Mouse (Mus musculus) cerebellum, postnatal 36 days (tissue): Measurements from ENCODE around the gene Myh1.

ENCODE experiments used
- DNase-seq, 2 experiments: peaks; one replicate each; pipeline ENCODE4 v3.0.0; 2021 to 2022; ENCODE audit warnings: mixed read lengths in 2 of 2

Gene Myh1

GRCm38 (mm10) chr11:67199752-67200151 is at the start of gene Myh1:
TSS of gene Myh1 (plus strand) at chr11:67200052.
- no peak for DNase-seq

- no peak for DNase-seq
Observed at GRCm38 (mm10) chr11:67150237-67150636, 49.6 kb upstream of the Myh1 start.

DNA sequence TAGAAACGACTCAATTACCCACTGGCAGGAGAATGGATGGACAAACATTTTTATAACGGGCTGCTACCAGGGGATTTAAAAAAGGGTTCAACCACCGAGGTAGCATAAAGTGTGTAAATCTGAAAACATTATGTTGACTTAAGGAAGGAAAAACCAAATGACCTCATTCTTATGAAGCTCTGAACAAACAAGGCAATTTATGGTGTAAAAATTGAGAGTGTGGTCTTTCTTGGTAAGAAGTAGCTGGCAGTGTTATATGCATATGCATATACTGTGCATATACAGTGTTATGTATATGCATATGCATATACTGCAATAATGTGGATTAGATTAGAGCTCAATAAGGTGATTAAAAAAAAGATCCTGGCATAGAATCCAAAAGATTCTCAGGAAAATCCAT is 48.7 kb upstream of the Myh1 start:
- no peak for DNase-seq

DNA sequence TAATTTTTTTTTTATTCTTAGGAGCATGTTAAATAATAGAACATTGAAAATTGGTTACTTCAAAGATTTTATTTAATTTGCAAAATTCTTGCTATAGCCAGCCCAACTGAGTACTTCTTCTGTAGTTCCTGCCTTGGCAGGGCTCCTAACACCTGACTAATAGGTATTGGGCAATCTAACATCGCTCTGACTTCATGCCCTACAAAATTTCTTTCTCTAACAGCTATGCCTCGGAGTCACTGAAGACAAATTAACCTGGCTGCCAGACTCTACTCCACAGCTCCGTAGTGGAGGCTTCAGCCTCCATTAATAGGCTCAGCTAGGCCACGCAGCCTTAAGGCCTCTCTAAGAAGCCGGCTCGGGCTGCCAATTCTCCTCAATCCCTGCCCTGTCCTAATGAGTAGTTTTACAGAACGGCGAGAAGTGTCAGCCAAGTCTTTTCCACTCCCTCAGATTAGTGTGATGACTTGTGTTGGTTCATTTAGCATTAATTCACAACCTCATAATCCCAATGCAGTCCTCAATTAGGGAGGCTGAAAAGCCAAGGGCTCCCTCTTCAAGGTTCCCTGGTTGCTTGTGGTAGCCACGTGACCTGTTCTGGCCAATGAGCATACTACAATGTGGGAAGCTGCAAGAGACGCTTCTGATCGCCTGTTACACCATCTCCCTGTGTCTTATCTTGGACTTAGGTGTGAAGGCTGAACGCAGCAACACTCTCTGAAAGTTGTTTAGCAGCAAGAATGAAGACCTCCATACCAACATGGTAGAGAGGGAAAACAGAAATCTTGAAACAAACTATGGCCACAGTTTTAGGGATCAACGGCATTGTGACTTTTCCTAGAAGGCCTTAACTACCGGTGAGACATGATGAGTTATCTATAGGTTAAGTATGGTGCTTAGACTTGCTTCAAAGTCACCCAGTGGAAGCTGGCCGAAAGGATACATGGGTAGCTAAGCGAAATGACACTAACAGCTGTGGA is 47.9 kb upstream of the Myh1 start:
- no peak for DNase-seq

- DNase-seq, result peak; percentile 10
Observed at GRCm38 (mm10) chr11:67153123-67153522, 46.7 kb upstream of the Myh1 start.

DNA sequence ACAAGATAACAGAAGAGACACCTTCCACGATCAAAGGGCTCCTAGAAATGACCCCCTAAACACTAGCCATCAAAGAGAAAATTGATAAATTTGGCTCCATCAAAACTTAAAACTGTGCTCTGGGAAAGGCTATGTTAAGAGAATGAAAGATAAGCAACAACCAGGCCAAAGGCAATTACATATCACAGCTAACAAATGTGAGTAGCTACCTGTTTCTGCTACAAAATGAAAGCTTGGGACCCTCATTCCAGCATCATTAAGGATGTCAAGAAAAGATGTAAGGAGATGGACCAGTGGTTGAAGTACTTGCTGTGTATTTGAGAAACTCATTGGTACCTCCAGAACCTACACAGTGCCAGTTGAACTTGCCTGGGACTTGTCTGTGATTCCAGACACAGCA is 46.0 kb upstream of the Myh1 start:
- no peak for DNase-seq

DNA sequence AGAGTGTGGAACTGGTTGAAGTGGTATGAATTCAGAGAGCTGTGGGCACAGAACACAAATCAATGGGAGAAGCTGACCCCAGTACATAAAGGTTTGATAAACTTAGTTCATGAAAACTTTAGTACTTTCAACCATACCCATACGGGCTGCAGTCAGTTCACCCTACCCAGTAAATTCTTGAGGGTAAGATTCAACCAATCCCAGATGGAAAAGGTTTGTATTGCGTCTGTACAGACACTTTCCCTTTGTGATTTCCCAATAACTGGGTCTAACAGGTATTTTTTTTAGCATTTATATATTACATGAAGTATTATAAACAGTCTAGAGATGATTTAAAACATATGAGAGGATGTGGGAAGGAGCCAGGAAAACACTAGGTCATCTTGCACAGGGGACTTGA is 44.2 kb upstream of the Myh1 start:
- DNase-seq, result no peak

- no peak for DNase-seq
Observed at GRCm38 (mm10) chr11:67160131-67160530, 39.7 kb upstream of the Myh1 start.

DNA sequence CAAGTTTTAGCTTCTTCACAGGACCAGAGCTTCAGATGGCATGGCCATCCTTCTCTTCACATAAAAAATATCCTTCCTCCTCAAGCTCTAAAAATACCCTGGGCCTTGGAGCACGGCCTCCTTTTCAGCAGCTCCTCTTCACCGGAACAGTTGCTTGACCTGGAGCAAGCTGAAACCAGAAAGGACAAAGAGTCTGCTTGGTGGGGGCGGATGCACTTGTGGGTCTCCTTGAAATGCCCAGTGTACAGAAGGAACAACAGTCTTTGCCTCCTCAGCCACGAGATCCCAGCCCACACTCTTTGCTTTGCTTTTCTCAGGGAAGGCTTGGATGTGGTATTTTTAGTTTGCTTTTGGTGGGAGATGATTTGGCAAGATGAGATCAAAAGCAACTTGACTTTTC is 36.2 kb upstream of the Myh1 start:
- DNase-seq, result no peak

- no peak for DNase-seq
Observed at GRCm38 (mm10) chr11:67164851-67165250, 35.0 kb upstream of the Myh1 start.

- DNase-seq, result no peak
Observed at GRCm38 (mm10) chr11:67169301-67169700, 30.6 kb upstream of the Myh1 start.

- no peak for DNase-seq
Observed at GRCm38 (mm10) chr11:67170727-67171126, 29.1 kb upstream of the Myh1 start, which contains the start of gene Myh2. TSS of gene Myh2 (plus strand) at chr11:67171027.

- DNase-seq, result no peak
Observed at GRCm38 (mm10) chr11:67172439-67172838, 27.4 kb upstream of the Myh1 start.

- DNase-seq, result no peak
Observed at GRCm38 (mm10) chr11:67176376-67176775, 23.5 kb upstream of the Myh1 start.

DNA sequence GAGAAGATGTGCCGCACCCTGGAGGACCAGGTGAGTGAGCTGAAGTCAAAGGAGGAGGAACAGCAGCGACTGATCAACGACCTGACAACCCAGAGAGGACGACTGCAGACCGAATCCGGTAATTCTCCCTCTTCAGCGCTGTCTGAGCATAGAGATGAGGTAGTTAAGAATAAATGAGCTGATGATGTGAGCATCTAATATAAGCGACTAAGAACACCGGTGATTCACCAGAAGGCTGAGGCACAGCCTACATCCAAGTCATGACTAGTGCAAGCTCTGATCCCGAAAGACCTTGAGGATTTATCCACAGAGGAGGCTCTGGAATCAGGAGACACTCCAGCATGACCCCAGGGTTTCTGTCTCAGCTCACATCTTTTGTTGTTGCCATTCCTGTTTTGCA is 9.5 kb upstream of the Myh1 start:
- DNase-seq, result no peak

DNA sequence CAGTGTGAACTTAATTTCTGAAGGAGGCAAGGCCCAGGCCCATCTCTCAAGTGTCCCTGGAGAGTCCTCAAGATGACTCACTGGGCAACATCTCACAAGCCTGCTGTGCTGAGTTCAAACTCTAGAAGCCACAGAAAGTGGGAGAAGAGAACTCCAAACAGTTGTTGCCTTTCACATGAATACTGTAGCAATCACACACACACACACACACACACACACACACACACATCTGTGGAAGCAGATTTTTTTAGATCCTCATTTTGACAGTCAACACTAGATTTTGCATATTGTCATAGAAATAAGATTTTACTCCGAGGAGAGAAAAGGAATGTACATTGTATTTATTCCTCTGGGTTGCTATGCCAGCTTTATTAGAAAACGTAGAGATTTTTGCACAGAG is 9.0 kb upstream of the Myh1 start:
- DNase-seq, result no peak

DNA sequence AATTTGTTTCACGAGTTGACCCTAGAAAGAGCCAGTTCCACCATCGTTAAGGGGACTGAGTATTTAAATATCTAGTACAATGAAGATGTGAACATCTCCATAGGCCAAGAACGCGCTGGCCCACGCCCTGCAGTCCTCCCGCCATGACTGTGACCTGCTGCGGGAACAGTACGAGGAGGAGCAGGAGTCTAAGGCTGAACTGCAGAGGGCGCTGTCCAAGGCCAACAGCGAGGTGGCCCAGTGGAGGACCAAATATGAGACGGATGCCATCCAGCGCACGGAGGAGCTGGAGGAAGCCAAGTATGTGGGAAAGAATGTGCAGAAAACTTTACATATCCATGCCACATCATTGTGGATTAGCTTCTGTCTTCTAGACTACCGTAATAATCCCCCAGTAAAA is 8.4 kb upstream of the Myh1 start:
- DNase-seq, result no peak

GRCm38 (mm10) chr11:67199321-67199720 is 531 bp upstream of the Myh1 start:
- no peak for DNase-seq

DNA sequence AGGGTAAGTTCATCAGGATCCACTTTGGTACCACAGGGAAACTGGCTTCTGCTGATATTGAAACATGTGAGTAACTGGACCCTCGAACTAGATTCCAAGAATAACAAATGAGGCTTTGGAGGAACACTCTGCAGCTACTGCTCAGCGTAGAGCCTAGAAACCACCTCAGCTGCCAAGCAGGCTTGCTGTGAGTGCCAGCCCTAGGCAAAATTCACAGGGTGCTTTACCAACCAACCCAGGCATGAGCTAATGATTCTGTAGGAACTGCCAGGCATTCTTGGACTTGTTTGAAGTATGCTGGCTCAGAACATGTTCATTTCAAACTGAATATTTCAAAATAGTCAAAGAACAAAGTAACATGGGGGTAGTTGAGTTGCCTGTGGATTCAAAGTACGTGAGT is 4.9 kb downstream of the Myh1 start:
- no peak for DNase-seq

GRCm38 (mm10) chr11:67221803-67222202 is 22.0 kb downstream of the Myh1 start:
- no peak for DNase-seq

GRCm38 (mm10) chr11:67224466-67224865 is 24.6 kb downstream of the Myh1 start:
- no peak for DNase-seq

GRCm38 (mm10) chr11:67228731-67229130 is 28.9 kb downstream of the Myh1 start:
- DNase-seq, result no peak

GRCm38 (mm10) chr11:67229166-67229565 is 29.3 kb downstream of the Myh1 start:
- no peak for DNase-seq

DNA sequence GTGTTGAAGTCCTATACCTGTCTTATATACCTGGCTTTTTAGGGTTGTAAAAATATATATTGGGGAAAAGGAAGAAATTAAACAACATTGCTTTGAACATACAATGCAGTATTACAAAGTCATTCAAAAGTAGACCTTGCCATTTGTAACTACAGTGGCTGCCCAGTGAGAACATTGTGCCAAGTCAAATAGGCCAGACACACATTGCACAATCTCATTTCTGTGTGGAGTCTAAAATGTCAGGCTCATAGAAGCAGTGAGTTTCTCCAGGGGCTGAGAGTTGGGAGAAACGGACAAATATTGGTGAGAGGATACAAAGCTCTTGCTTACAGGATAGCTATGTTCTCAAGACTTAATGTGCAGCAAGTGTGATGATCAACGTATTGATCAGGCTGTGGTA is 30.1 kb downstream of the Myh1 start:
- no peak for DNase-seq
